Mouse (Mus musculus): ENCODE data around the gene Bmper.

The Bmper gene

GRCm38 (mm10) chr9:23444975-23445374 lies 222.1 kb downstream of the Bmper start:
- no peak for DNase-seq

- DNase-seq = no peak
Observed at GRCm38 (mm10) chr9:23447271-23447961, 224.5 kb downstream of the Bmper start.

- no peak for DNase-seq
Observed at GRCm38 (mm10) chr9:23453309-23453708, 230.4 kb downstream of the Bmper start.

GRCm38 (mm10) chr9:23457186-23457585 lies 234.3 kb downstream of the Bmper start:
- DNase-seq = no peak

- no peak for DNase-seq
Observed at GRCm38 (mm10) chr9:23460721-23461120, 237.8 kb downstream of the Bmper start.

GRCm38 (mm10) chr9:23462949-23463608 lies 240.2 kb downstream of the Bmper start:
- peak; percentile 58 for DNase-seq

- no peak for DNase-seq
Observed at GRCm38 (mm10) chr9:23464981-23465630, 242.2 kb downstream of the Bmper start.

- DNase-seq = no peak
Observed at GRCm38 (mm10) chr9:23469886-23470285, 247.0 kb downstream of the Bmper start.

- DNase-seq = no peak
Observed at GRCm38 (mm10) chr9:23485851-23486250, 263.0 kb downstream of the Bmper start.

GRCm38 (mm10) chr9:23486725-23487378 lies 264.0 kb downstream of the Bmper start:
- no peak for DNase-seq

- DNase-seq = no peak
Observed at GRCm38 (mm10) chr9:23488265-23488664, 265.4 kb downstream of the Bmper start.

GRCm38 (mm10) chr9:23495400-23495799 lies 272.5 kb downstream of the Bmper start:
- DNase-seq = peak; percentile 39

- DNase-seq = peak; percentile 84
Observed at GRCm38 (mm10) chr9:23497626-23498025, 274.8 kb downstream of the Bmper start.

- no peak for DNase-seq
Observed at GRCm38 (mm10) chr9:23533870-23534269, 311.0 kb downstream of the Bmper start.
